Mouse (Mus musculus): ENCODE measurements around the gene Nabp1.

The Nabp1 gene

GRCm38 (mm10) chr1:51478262-51479026 is at the start of gene Nabp1:
TSS of gene Nabp1 (minus strand) at chr1:51478425.
- DNase-seq (ENCODE audit: low spot score in 2 of 2), result peak; percentile 99

DNA sequence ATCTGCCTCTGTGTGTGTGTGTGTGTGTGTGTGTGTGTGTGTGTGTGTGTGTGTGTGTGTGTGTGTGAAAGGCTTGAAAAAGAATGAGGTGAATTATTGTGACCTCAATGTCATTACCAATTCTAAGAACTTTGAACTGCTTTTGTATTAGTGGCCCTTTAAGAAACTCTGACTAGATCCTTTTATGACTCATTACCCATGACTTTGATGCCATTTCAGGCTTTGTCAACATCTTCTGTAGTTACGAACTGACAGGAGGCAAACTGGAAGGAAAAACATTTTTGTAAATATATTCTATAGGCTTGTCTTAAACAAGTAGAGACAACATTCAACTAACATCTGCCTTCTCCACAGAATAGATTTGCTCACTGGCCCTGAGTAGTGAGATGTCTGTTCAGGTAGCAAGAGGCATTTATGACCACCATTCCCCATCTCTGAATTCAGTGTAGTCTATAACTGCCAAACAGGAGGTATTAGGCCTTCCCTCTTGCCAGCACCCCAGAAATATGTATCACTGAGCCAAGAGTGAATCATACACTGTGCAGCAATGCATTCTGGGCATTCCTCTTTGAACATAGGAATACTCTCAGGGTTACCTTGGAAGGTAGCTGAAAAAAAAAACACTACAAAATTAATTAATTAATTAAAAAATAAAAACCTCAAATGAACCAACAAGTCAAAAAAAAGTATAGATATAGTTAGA is 47.5 kb upstream of the Nabp1 start:
- no peak for DNase-seq (ENCODE audit: low spot score in 2 of 2)

DNA sequence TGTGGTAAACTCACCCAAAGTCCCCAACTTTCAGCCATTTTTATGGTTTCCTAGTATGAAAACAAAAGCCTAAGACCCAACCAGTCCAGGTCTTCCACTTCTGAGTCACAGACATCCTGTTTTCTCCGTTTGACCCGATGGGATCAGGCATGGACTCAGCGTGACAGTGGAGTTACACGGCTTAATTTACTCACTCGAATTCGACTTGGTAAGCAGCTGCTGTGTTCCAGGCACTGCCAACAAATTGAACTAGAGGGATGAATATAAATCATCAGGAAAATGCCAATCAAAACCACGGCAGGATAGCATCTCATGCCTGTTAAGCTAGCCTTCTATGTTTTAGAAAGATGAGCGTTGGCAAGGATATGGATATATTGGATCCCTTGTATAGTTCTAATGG is 43.4 kb upstream of the Nabp1 start:
- DNase-seq (ENCODE audit: low spot score in 2 of 2), result no peak

- no peak for DNase-seq (ENCODE audit: low spot score in 2 of 2)
Observed at GRCm38 (mm10) chr1:51520246-51520780, 42.1 kb upstream of the Nabp1 start.

DNA sequence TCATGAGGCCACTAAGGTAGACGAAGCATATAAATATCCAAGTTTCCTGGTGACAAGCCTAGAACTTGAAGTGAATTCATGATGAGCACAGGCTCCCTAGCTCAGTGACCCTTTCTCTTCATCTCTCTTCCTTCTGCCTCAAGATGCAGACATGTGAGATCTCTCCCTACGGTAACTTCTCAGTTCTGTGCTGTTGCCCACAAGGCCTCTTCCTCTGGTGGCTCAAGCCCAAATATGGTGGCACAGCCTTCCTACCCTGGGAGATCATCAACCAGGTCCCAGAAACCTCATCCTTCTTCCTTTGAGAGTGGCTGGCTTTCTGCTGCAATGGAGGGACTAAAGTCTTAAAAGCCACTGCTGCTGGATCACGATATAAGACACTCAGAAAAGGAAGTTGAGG is 40.9 kb upstream of the Nabp1 start:
- DNase-seq (ENCODE audit: low spot score in 2 of 2), result no peak

GRCm38 (mm10) chr1:51515625-51516024 is 37.4 kb upstream of the Nabp1 start:
- DNase-seq (ENCODE audit: low spot score in 2 of 2), result peak in 1 of 2 experiments; percentile 26

- DNase-seq (ENCODE audit: low spot score in 2 of 2), result peak; percentile 29 to 60
Observed at GRCm38 (mm10) chr1:51515041-51515440, 36.8 kb upstream of the Nabp1 start.

- no peak for DNase-seq (ENCODE audit: low spot score in 2 of 2)
Observed at GRCm38 (mm10) chr1:51514379-51514778, 36.2 kb upstream of the Nabp1 start.

GRCm38 (mm10) chr1:51513059-51513713 is 35.0 kb upstream of the Nabp1 start:
- peak in 1 of 2 experiments; percentile 29 for DNase-seq (ENCODE audit: low spot score in 2 of 2)

DNA sequence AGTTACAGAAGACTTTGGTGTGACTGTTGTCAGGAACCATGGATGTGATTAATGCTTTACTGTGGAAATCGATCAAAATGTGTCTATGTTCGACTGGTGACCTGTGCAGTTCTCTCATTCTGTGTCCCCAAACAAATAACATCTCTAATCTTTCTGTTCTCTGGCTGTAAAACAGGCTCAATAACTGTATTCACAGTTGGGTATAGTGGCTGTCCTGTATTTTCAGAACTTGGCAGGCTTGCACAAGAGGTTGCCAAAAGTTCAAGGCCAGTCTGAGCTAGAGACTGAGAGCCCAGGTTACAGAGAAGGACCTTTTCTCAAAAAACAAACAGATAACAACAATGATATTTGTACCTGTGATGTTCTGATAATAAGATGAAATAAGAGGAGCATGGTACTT is 34.1 kb upstream of the Nabp1 start:
- no peak for DNase-seq (ENCODE audit: low spot score in 2 of 2)

DNA sequence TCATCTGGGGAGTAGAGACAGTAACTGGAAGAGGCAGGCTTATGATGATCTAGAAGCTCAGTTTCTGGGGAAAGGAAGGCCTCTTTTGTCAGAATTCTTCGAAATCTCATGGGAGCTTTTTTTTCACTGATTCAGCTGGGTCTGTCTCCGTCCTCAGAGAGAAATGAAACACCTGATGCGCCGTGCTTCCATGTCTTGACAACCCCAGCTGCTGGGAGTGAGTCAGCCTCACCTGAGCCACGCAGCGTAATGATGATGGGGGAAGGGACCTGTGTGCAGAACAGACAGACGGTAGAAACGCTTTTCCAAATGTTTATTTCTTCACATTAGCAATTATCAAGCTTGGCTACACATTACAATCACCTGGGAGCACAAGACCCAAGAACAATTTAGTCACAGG is 31.6 kb upstream of the Nabp1 start:
- no peak for DNase-seq (ENCODE audit: low spot score in 2 of 2)

GRCm38 (mm10) chr1:51509083-51509482 is 30.9 kb upstream of the Nabp1 start:
- DNase-seq (ENCODE audit: low spot score in 2 of 2), result no peak

- no peak for DNase-seq (ENCODE audit: low spot score in 2 of 2)
Observed at GRCm38 (mm10) chr1:51508543-51508942, 30.3 kb upstream of the Nabp1 start.

DNA sequence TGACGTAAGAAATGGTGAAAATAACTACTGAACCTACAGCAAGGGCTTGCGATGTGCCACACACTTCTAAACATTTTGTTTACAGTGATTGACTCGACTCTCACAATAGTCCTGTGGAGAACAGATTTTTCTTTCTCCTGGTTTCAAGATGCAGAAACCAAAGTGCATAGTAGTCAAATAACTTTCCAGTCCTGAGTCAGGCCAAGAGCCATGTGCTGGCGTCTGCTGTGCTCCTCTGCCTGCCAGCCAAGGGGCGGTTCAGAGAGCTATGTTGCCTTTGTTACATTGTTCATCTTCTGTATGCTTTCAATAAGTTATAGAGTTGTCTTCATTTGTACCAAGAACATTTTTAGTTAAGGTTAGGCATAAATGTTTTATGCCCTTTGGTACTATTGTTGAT is 29.2 kb upstream of the Nabp1 start:
- DNase-seq (ENCODE audit: low spot score in 2 of 2), result no peak

DNA sequence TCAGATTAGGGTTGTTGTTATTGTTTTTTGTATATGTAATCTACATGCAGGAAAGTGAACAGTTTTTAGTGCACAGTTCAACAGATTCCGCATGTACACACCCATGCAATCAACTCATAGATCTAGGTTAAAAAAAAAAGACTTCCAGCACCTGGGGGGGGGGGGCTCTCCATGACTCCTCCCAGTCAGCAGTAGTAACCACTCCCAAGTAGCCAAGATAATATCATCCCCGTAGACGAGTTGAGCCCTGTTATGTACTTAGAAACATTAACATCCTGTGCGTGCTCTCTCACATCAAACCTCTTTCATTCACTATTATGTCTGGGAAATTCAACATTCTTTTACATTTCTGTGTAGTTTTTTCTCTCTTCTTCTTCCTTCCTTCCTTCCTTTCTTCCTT is 28.0 kb upstream of the Nabp1 start:
- DNase-seq (ENCODE audit: low spot score in 2 of 2), result no peak

- no peak for DNase-seq (ENCODE audit: low spot score in 2 of 2)
Observed at GRCm38 (mm10) chr1:51505632-51506031, 27.4 kb upstream of the Nabp1 start.

DNA sequence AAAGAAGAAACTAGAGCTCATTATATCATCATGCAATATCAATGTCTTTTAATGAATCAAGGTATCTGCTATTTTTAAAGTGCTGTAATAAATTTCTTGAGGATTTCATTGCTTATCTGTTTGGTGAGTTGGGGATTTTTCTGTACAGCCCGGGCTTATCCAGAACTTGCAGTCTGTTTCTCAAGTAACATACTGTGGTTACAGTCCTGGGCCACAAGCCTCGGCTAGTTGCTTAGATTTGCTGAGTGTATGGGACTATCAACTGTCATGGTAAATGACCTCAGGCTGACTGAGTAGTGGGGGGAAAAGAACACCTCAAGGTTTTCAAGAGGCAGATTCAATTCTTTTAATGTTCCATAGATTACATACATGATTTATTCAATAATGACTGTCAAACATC is 24.8 kb upstream of the Nabp1 start:
- DNase-seq (ENCODE audit: low spot score in 2 of 2), result no peak

DNA sequence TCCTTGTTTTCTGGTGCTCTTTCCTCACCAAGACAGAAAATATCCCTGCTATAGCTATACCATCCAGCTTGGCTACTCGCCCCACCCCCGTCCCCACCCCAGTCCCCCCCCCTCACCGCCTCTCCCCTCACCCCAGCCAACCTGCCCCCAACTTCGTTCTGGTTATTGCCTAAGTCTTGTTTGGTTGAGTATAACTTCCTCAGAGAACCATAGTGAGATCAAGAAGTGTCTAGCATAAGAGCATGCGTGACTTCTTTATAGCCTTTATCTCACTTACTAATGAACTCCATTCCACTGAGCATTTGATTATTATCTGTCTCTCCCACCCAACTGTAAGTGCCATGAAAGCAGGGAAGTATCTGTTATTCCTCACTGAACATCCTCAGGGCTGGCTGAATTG is 24.1 kb upstream of the Nabp1 start:
- no peak for DNase-seq (ENCODE audit: low spot score in 2 of 2)

GRCm38 (mm10) chr1:51501251-51501650 is 23.0 kb upstream of the Nabp1 start:
- no peak for DNase-seq (ENCODE audit: low spot score in 2 of 2)

DNA sequence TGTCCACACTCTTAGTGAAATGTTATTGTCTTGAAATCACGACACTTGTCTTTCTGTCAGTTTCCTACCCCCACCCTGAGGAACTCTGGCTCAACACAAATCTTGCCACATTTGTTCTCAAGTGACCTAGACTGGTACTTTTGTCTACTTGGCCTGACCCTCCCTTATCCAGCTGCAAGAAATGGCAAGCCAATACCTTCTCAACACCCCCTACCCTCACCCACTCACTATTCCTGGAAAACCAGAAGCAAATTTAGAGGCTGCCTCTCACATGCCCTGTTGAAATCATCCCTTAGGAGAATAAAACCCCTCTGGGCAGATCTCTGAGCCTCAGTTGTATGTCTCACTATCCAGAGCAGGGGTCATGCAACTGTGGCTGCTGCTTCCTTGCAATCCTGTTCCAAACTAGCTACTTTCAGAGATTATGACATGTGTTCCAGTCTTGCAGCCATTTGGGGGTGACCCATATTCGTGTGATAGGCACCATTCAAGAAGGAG is 20.4 kb upstream of the Nabp1 start:
- DNase-seq (ENCODE audit: low spot score in 2 of 2), result no peak

GRCm38 (mm10) chr1:51496163-51496562 is 17.9 kb upstream of the Nabp1 start:
- no peak for DNase-seq (ENCODE audit: low spot score in 2 of 2)

- DNase-seq (ENCODE audit: low spot score in 2 of 2), result no peak
Observed at GRCm38 (mm10) chr1:51493592-51494307, 15.5 kb upstream of the Nabp1 start.

All from right cerebral cortex, postnatal 10 days (tissue).